Mouse (Mus musculus) embryonic facial prominence, embryonic 13.5 days (tissue): ENCODE results near the gene Gsg1l. TPM values are rescaled to one million over a fixed set of nuclear protein-coding genes. Genes with fewer than 3 reads are reported as not detected.

Experiments
- ATAC-seq: fragments of 200-750 bp; cut with Nextera tagmentation; 2 replicates; pipeline ENCODE4 v1.8.0; 2017; ENCODE audit warnings: low read depth; ENCODE audit not compliant: insufficient number of reproducible peaks, insufficient read depth, low FRiP score, low TSS enrichment
- H3K27ac ChIP-seq: fragments of 300-500 bp; sonication (generic); 2 replicates; pipeline ENCODE4 v1.5.1; 2015; ENCODE audit warnings: moderate library complexity, mild to moderate bottlenecking, inconsistent platforms
- H3K27me3 ChIP-seq: fragments of 300-500 bp; sonication (generic); 2 replicates; pipeline ENCODE4 v1.6.1; 2015; ENCODE audit warnings: mild to moderate bottlenecking, inconsistent platforms
- H3K36me3 ChIP-seq: fragments of 300-500 bp; sonication (generic); 2 replicates; pipeline ENCODE4 v1.6.1; 2015; ENCODE audit warnings: mild to moderate bottlenecking, inconsistent platforms
- H3K4me1 ChIP-seq: fragments of 300-500 bp; sonication (generic); 2 replicates; pipeline ENCODE4 v1.6.1; 2015; ENCODE audit warnings: inconsistent platforms
- H3K4me2 ChIP-seq: fragments of 300-500 bp; sonication (generic); 2 replicates; pipeline ENCODE4 v1.6.1; 2015; ENCODE audit warnings: moderate library complexity, mild to moderate bottlenecking, inconsistent platforms
- H3K4me3 ChIP-seq: fragments of 300-500 bp; sonication (generic); 2 replicates; pipeline ENCODE4 v1.5.1; 2015; ENCODE audit warnings: mild to moderate bottlenecking, inconsistent platforms
- H3K9ac ChIP-seq: fragments of 300-500 bp; sonication (generic); 2 replicates; pipeline ENCODE4 v1.6.1; 2015; ENCODE audit warnings: mild to moderate bottlenecking, inconsistent platforms
- H3K9me3 ChIP-seq: fragments of 300-500 bp; sonication (generic); 2 replicates; pipeline ENCODE4 v1.6.1; 2016; ENCODE audit warnings: inconsistent platforms
- WGBS: fragments of 180-500 bp; shearing (Covaris S2); methylation state at CpG from one replicate; pipeline ENCODE4 v1.1.7; 2015; ENCODE audit warnings: mixed read lengths; 5-methylcytosine and 5-hydroxymethylcytosine counted together
- polyA plus RNA-seq: library from polyadenylated mRNA; unstranded; fragments of >200 nt; fragmentation: Nextera tagmentation; extraction: Ambion mirVana; gene quantifications from 2 replicates; pipeline ENCODE4 v1.2.1, GENCODE M21; 2015

Gsg1l gene
- polyA plus RNA-seq, 1 experiment from 2014 or later = 2.0 TPM

DNA sequence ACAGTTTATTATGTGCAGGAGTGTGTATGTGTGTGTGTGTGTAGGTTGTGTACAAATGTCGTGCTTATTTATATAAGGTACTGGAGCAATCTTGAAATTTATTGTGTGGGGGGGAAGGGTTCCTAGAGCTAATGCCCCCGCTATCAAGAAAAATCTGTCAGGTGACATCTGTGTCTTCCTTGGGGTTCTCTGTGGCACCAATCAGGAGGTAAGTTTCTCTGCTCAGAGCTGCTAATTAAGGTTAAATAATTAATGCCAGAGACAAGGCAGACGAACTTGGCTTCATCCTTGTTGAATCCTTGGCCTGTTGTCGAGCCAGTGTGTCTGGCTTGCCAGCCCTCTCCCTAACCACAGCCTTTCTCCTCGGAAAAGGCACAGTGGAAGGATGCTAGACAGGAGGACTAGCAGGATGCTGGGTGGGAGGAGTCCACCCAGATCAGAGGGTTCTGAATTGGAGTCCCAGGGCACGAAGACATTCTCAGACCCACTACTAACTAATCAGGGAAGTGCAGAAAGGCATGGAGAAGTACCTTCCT lies 89.8 kb downstream of the Gsg1l start:
- no peak for ATAC-seq
- Histone ChIP-seq H3K4me2 (no peak overlapping the region), H3K27ac (no peak overlapping the region), H3K27me3 (no peaks in the 10 kb centered on the region), H3K4me1 (peaks cover 5% of the 10 kb centered on the region; the same call in 1 of the 2 replicates), H3K9me3 (no peaks in the 10 kb centered on the region), H3K36me3 (no peaks in the 10 kb centered on the region), H3K9ac (no peak overlapping the region), H3K4me3 (no peak overlapping the region)
- WGBS = 59% methylated on average over 6 of the region's 6 CpGs

DNA sequence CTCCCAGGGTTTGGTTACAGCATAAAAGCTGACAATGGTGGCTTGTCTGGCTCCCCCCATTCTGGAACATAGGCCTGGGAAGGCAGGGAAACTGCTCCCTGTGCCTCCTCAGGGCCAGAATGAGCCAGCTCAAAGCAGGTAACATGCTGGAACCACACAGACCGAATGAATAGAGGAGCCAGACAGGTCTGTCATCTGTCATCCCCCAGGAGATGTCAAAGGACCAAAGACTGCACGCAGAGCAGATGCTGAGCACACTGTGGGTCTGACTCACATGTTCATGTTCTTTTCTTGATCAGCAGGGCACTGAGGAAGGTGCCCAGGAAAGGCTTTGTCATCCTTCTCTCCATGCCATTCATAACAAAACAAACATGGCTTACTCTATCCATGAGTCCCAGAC lies 90.4 kb downstream of the Gsg1l start:
- Histone ChIP-seq H3K9ac (no peak overlapping the region), H3K4me1 (peaks cover 5% of the 10 kb centered on the region; the same call in 1 of the 2 replicates), H3K4me2 (no peak overlapping the region), H3K36me3 (no peaks in the 10 kb centered on the region), H3K9me3 (no peaks in the 10 kb centered on the region), H3K4me3 (no peak overlapping the region), H3K27me3 (no peaks in the 10 kb centered on the region), H3K27ac (no peak overlapping the region)
- 65% methylated on average over 2 of the region's 2 CpGs for WGBS
- ATAC-seq = no peak

DNA sequence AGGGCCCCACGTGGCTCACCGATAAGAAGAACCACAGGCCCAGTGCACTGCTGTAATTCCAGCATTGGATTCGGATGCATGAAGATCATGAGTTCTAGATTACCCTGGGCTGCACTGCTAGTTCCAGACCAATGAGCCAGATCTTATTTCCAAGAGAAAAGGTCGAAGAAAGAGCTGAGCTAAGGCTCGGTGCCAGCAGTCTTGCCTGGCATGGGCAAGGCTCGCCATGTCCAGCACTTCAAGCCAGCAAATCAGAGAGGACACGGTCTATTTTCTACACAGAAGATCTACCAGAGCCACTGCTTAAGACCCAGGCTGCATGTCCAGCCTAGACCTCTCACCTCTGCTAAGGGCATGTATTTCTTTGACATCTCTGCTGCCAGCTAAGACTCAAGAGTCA lies 92.2 kb downstream of the Gsg1l start:
- 82% methylated on average over 7 of the region's 7 CpGs for WGBS
- Histone ChIP-seq H3K4me1 (peaks cover 5% of the 10 kb centered on the region; the same call in 1 of the 2 replicates), H3K9me3 (no peaks in the 10 kb centered on the region), H3K4me3 (no peak overlapping the region), H3K27ac (no peak overlapping the region), H3K4me2 (no peak overlapping the region), H3K36me3 (no peaks in the 10 kb centered on the region), H3K27me3 (no peaks in the 10 kb centered on the region), H3K9ac (no peak overlapping the region)
- no peak for ATAC-seq

DNA sequence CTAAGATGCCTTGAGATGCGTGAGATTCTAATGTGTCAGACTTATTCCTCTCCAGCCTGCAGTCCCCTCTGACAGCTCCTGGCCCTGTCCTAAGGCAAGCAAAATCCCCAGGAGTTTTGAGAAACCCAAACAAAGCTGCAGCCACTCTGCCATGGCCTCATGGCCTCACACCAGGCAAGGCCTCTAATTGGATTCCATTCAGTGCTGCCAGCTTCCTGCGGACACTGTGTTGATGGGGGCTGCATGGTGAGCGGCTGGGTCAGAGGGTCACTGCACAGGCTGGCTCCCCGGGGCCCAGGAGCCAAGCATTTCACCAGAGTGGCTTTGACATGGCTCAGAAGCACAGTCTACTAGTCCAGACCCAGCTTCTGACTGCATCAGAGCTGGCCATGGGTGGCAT lies 92.7 kb downstream of the Gsg1l start:
- H3K27me3 ChIP-seq = no peaks in the 10 kb centered on the region
- no peak for ATAC-seq
- no peaks in the 10 kb centered on the region for H3K9me3 ChIP-seq
- peaks cover 5% of the 10 kb centered on the region; the same call in 1 of the 2 replicates for H3K4me1 ChIP-seq
- WGBS = 24% methylated on average over 4 of the region's 4 CpGs
- no peak overlapping the region for H3K9ac ChIP-seq
- H3K36me3 ChIP-seq = no peaks in the 10 kb centered on the region
- H3K4me3 ChIP-seq = no peak overlapping the region
- H3K4me2 ChIP-seq = no peak overlapping the region
- H3K27ac ChIP-seq = no peak overlapping the region

DNA sequence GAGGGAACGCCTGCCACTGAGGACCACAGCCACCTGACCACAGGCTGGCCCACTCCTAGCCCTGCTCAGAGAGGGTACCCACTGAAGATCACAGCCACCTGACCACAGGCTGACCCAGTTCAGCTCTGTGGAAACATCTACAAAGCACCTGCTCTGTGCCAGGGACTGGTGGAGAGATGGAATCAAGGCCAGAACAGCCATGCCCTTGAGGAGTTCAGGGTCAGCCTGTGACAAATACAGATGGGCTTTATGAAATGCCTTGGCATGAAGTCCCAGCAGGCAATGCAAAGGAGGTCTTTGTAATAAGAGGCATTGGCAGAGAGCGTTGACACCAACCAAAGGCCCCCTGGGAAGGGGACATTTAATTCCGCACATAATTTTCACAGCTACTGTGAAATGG lies 93.9 kb downstream of the Gsg1l start:
- ATAC-seq = no peak
- Histone ChIP-seq H3K9ac (no peak overlapping the region), H3K9me3 (no peaks in the 10 kb centered on the region), H3K4me2 (no peak overlapping the region), H3K27ac (no peak overlapping the region), H3K4me1 (peaks cover 5% of the 10 kb centered on the region; the same call in 1 of the 2 replicates), H3K4me3 (no peak overlapping the region), H3K36me3 (no peaks in the 10 kb centered on the region), H3K27me3 (peaks cover 3% of the 10 kb centered on the region; the same call in 1 of the 2 replicates)
- whole genome bisulfite sequencing = 89% methylated on average over 3 of the region's 3 CpGs

DNA sequence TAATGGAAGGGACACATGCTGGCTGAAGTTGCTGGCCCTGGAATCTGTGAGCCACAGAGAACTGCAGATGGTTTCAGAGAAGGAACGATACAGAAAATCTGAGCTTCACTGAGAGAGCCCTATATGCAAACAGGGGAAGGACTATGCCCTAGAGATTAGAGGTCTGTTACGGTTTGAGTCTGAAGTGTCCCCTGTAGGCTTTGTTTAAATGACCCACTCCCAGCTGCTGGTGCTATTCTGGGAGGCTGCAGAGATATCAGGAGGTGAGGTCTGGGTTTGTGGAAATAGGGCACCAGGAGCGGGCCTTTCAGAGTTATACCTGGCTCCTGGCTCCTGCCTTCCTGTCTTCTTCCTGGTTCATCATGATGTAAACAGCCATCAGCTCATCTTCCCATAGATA lies 95.1 kb downstream of the Gsg1l start:
- 82% methylated on average over 3 of the region's 3 CpGs for WGBS
- Histone ChIP-seq H3K9ac (no peak overlapping the region), H3K4me3 (no peak overlapping the region), H3K27ac (no peak overlapping the region), H3K9me3 (no peaks in the 10 kb centered on the region), H3K27me3 (peaks cover 3% of the 10 kb centered on the region; the same call in 1 of the 2 replicates), H3K36me3 (no peaks in the 10 kb centered on the region), H3K4me2 (no peak overlapping the region), H3K4me1 (peaks cover 5% of the 10 kb centered on the region; the same call in 1 of the 2 replicates)
- no peak for ATAC-seq

DNA sequence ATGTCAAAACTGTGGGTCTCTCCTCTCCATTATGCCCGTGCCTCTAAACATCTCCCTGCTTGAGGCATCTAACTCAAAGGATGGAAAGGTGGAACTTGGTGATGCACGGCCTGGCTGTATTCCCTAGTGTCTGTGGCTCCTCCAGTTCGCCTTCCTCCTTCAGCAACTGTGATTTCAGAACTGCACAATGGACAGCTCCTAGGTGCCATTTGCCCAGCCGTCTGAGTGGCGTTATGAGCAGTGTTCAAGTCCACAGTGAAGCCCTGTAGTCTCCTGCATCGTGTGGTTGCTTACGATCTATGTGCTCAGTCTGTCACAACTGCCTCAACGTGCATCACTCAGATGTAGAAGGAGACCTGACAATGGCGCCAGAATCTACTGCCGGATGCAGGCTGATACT lies 96.6 kb downstream of the Gsg1l start:
- Histone ChIP-seq H3K4me2 (no peak overlapping the region), H3K4me1 (no peaks in the 10 kb centered on the region), H3K4me3 (no peak overlapping the region), H3K36me3 (no peaks in the 10 kb centered on the region), H3K27ac (no peak overlapping the region), H3K9ac (no peak overlapping the region), H3K9me3 (no peaks in the 10 kb centered on the region), H3K27me3 (peaks cover 3% of the 10 kb centered on the region; the same call in 1 of the 2 replicates)
- ATAC-seq = no peak
- 64% methylated on average over 10 of the region's 10 CpGs for WGBS

DNA sequence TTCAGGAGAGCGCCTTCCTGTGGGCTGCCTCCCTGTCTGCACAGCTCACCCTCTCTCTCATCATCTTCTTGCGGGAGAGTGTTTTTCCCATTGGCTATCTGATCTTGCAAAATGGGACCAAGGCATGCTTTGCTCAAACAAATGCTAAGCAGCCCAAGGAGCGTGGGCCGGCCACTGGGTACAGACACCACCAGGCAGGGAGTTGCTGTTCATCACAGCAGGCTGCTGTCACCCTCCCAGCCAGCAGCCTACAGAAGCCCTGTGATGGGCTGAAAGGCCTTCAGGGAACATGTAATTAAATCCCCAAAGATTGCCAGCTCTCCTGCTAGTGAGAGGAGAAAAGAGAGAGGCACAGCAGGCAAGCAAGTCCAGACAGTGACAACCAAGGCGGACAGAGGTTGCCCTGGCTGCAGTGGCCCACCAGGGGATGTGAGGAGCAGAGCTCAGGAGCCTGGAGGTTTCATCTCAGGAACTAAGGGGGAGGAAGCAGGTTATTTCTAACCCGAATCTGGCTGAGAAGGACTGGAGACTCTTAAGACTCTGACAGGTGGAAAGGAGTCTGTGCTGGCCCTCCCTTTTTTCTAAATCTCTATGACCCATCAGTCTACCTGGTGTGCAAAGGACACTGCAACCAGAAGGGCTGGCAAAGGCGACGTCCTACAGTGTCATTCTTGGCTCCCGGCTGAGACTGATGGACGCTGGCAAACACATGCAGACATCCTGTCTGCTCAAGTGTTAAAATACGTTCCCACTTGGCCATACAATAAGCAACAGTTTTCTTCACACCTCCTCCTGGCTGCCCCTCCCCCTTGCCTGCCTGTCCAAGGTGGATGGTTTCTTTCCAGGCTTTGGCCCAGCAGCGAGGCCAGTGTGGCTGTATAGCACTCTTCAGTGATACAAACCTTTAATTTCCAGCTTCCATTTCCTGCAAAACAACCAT lies 98.0 kb downstream of the Gsg1l start:
- peaks cover 3% of the 10 kb centered on the region; the same call in 1 of the 2 replicates for H3K27me3 ChIP-seq
- H3K4me2 ChIP-seq = no peak overlapping the region
- H3K9ac ChIP-seq = no peak overlapping the region
- H3K36me3 ChIP-seq = no peaks in the 10 kb centered on the region
- no peaks in the 10 kb centered on the region for H3K9me3 ChIP-seq
- no peak for ATAC-seq
- WGBS = 30% methylated on average over 12 of the region's 12 CpGs
- H3K4me1 ChIP-seq = no peaks in the 10 kb centered on the region
- H3K4me3 ChIP-seq = no peak overlapping the region
- H3K27ac ChIP-seq = no peak overlapping the region

DNA sequence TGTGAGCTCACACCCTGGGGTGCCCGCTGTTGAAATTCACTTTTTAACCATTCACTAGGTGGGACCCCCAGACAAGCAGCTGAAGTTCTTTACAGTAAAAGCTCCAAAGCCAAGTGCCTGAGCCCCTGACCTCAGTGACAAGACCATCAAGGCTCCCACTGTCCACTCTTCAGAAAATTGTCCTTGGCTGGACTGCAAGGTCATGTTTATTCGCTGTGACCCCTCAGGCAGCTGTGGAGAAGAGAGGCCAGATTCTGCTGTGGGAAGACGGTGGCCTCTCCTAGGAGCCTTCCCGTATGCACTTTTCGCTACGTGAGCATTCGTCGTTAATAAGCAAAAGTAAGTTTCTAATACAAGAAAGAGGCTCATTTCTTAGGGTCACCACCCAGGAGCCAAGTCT lies 102.6 kb downstream of the Gsg1l start:
- Histone ChIP-seq H3K9me3 (no peaks in the 10 kb centered on the region), H3K4me3 (no peak overlapping the region), H3K4me2 (no peak overlapping the region), H3K9ac (no peak overlapping the region), H3K36me3 (no peaks in the 10 kb centered on the region), H3K4me1 (no peaks in the 10 kb centered on the region), H3K27me3 (peaks cover 3% of the 10 kb centered on the region; the same call in 1 of the 2 replicates), H3K27ac (no peak overlapping the region)
- ATAC-seq = no peak
- WGBS = 82% methylated on average over 8 of the region's 8 CpGs

DNA sequence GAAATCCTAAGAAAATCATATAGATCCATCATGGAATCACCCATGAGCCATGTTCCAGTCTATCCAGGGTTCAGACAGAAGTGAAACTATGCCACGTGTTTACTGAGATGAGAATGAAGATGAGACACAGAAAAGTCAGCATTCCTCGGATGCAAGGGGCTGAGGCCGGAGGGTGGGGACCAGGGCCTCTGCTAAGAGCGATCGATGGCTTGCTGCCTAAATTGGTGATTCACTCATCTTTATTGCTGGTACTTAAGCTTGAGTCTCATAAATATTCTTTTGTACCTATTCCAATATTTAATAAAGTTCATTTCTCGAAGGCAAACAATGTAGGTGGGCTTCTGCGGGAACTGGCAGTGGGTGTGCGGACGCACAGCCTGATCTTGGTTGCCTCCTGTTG lies 105.5 kb downstream of the Gsg1l start:
- Histone ChIP-seq H3K4me2 (no peak overlapping the region), H3K27me3 (no peaks in the 10 kb centered on the region), H3K27ac (no peak overlapping the region), H3K9ac (no peak overlapping the region), H3K4me1 (peaks cover 19% of the 10 kb centered on the region), H3K9me3 (no peaks in the 10 kb centered on the region), H3K36me3 (no peaks in the 10 kb centered on the region), H3K4me3 (no peak overlapping the region)
- no peak for ATAC-seq
- 78% methylated on average over 9 of the region's 9 CpGs for WGBS

DNA sequence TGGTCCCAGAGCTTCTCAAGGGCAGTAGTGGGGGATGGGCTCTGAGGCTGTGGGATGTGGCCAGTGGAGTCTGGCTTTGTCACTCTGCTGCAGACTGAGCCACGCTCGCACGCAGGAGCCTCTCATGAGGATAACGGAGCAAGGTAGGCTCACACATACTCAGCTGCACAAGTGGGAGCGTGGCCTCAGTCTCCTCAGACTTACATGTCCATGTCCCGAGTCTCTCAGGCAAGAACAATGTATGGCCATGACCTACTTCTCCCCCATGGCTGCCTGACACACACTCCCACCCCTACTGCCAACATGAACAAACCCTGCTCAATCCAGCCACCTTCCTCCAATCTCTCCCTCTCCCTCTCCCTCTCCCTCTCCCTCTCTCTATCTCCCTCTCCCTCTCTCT lies 106.8 kb downstream of the Gsg1l start:
- Histone ChIP-seq H3K9me3 (no peaks in the 10 kb centered on the region), H3K4me1 (peaks cover 21% of the 10 kb centered on the region), H3K9ac (no peak overlapping the region), H3K4me3 (no peak overlapping the region), H3K27ac (no peak overlapping the region), H3K4me2 (no peak overlapping the region), H3K36me3 (no peaks in the 10 kb centered on the region), H3K27me3 (no peaks in the 10 kb centered on the region)
- no peak for ATAC-seq
- WGBS = 71% methylated on average over 6 of the region's 6 CpGs

DNA sequence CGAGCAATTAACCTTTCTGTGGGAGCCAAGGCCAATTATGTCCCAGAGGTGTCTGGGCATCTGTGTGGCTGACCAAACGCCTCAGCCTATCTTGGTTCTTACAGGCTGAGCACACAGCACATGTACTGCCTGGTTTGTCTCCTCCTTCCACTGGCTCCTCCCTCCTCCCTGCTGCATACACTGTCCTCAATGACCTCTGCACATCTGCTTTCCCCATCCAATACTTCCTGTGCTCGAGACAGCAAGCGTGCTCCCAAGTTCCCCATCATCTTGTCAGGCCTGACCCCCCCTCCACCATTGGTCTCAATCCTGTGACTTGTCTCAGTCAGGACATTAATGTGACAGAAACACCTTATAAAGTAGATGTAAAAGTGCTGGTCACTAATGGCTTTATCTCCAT lies 108.3 kb downstream of the Gsg1l start:
- H3K27ac ChIP-seq = no peak overlapping the region
- no peak for ATAC-seq
- H3K4me1 ChIP-seq = peaks cover 21% of the 10 kb centered on the region
- H3K9ac ChIP-seq = no peak overlapping the region
- no peaks in the 10 kb centered on the region for H3K27me3 ChIP-seq
- no peak overlapping the region for H3K4me2 ChIP-seq
- H3K36me3 ChIP-seq = no peaks in the 10 kb centered on the region
- 52% methylated on average over 4 of the region's 4 CpGs for WGBS
- no peak overlapping the region for H3K4me3 ChIP-seq
- no peaks in the 10 kb centered on the region for H3K9me3 ChIP-seq
